Mouse (Mus musculus) forebrain, embryonic 15.5 days (tissue): ENCODE measurements at regions not wholly inside any gene's neighbourhood (a gene's known extent, or its start where the extent isn't known, plus 50 kb on each side); places are given as distances from the start of the nearest gene placed in this dataset.

Experiments
- ATAC-seq: fragments of 200-750 bp; cut with Nextera tagmentation; replicated peaks from 2 replicates; pipeline ENCODE4 v1.8.0; 2017; ENCODE audit warnings: mild to moderate bottlenecking, moderate TSS enrichment, moderate library complexity
- H3K27ac ChIP-seq: fragments of 300-500 bp; sonication (generic); replicated peaks from 2 replicates; pipeline ENCODE4 v1.5.1; 2015; ENCODE audit warnings: mild to moderate bottlenecking, inconsistent platforms
- H3K27me3 ChIP-seq: fragments of 300-500 bp; sonication (generic); 2 replicates; pipeline ENCODE4 v1.6.1; 2015; ENCODE audit warnings: inconsistent platforms
- H3K36me3 ChIP-seq: fragments of 300-500 bp; sonication (generic); 2 replicates; pipeline ENCODE4 v1.6.1; 2015; ENCODE audit warnings: mild to moderate bottlenecking, inconsistent platforms
- H3K4me1 ChIP-seq: fragments of 300-500 bp; sonication (generic); 2 replicates; pipeline ENCODE4 v1.6.1; 2015; ENCODE audit warnings: inconsistent platforms
- H3K4me2 ChIP-seq: fragments of 300-500 bp; sonication (generic); replicated peaks from 2 replicates; pipeline ENCODE4 v1.6.1; 2015; ENCODE audit warnings: mild to moderate bottlenecking, inconsistent platforms
- H3K4me3 ChIP-seq: fragments of 300-500 bp; sonication (generic); 2 replicates; pipeline ENCODE4 v1.5.1; 2015; ENCODE audit warnings: mild to moderate bottlenecking, inconsistent platforms
- H3K9ac ChIP-seq: fragments of 300-500 bp; sonication (generic); replicated peaks from 2 replicates; pipeline ENCODE4 v1.6.1; 2015; ENCODE audit warnings: mild to moderate bottlenecking, inconsistent platforms
- H3K9me3 ChIP-seq: fragments of 300-500 bp; sonication (generic); 2 replicates; pipeline ENCODE4 v1.6.1; 2016; ENCODE audit warnings: inconsistent platforms
- WGBS: fragments of 180-500 bp; shearing (Covaris S2); methylation state at CpG from one replicate; pipeline ENCODE4 v1.1.7; 2015; ENCODE audit warnings: mixed read lengths; 5-methylcytosine and 5-hydroxymethylcytosine counted together

DNA sequence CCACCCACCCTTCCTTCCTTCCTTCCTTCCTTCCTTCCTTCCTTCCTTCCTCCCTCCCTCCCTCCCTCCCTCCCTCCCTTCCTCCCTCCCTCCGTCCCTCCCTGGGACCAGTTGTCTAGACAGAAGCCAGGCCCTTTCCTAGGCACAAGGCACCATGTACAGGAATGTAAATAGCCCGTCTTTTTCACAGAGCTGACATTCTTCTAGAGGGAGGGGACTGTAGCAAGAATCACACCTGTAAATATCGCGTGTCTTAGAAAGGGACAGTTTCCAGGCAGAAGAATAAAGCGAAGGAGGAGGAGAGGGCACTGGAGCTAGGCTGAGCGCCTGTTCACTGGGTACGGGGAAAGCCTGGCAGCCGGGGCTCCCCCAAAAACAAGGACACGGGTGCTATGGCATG, 58.7 kb upstream of the Gm11733 start:
- H3K4me1 ChIP-seq: 0 out of 2 replicates have a peak, but pooled peaks cover 6% of the 10 kb centered on the region
- ATAC-seq: no peak
- no peak overlapping the region for H3K27ac ChIP-seq
- H3K9me3 ChIP-seq: no peaks in the 10 kb centered on the region
- H3K4me2 ChIP-seq: no peak overlapping the region
- H3K27me3 ChIP-seq: no peaks in the 10 kb centered on the region
- H3K9ac ChIP-seq: no peak overlapping the region
- H3K36me3 ChIP-seq: no peaks in the 10 kb centered on the region
- 62% methylated on average over 8 of the region's 9 CpGs for WGBS
- no peak overlapping the region for H3K4me3 ChIP-seq

DNA sequence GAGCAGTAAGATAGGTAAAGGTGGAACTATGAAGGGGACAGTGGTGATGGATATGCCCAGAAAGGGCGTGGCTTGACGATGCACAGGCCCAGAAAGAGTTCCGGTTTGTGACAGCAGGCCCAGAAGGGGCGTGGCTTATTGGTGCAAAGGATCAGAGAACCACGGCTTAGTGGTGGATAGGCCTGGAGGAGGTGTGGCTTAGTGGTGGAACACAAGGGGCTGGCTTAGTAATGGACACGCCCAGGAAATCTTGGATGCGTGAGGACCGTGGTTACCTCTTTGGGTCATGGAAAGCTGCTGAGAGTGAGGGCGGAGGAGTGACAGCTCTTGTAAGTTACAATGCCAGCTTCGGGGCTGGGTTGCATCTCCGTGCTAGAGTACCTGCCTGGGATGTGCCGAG, 58.2 kb upstream of the Gm11733 start:
- Histone ChIP-seq H3K9ac (no peak overlapping the region), H3K27me3 (no peaks in the 10 kb centered on the region), H3K4me2 (no peak overlapping the region), H3K4me3 (no peak overlapping the region), H3K4me1 (0 out of 2 replicates have a peak, but pooled peaks cover 6% of the 10 kb centered on the region), H3K36me3 (no peaks in the 10 kb centered on the region), H3K9me3 (no peaks in the 10 kb centered on the region), H3K27ac (no peak overlapping the region)
- no peak for ATAC-seq
- WGBS: 43% methylated on average over 12 of the region's 12 CpGs

DNA sequence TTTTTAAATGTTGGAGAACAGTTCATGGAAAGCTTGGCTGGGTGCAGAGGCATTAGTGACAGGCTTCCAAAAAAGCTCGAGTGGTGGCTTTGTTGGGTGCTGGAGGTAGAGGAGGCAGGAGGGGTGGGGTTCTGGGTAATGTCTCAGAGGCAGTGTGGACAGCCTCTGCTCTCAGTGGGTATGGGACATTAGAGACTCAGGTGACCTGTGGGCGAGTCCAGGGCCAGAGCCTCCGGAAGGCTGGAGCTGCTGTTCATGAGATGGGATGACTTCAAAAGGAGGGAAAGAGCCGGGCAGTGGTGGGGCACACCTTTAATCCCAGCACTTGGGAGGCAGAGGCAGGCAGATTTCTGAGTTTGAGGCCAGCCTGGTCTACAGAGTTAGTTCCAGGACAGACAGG, 57.5 kb upstream of the Gm11733 start:
- WGBS: 79% methylated on average over 4 of the region's 4 CpGs
- Histone ChIP-seq H3K4me2 (no peak overlapping the region), H3K4me3 (no peak overlapping the region), H3K36me3 (no peaks in the 10 kb centered on the region), H3K4me1 (0 out of 2 replicates have a peak, but pooled peaks cover 6% of the 10 kb centered on the region), H3K27ac (no peak overlapping the region), H3K9me3 (no peaks in the 10 kb centered on the region), H3K9ac (no peak overlapping the region), H3K27me3 (no peaks in the 10 kb centered on the region)
- no peak for ATAC-seq

GRCm38 (mm10) chr11:117427808-117428510, 56.2 kb upstream of the Gm11733 start:
- H3K27me3 ChIP-seq: no peaks in the 10 kb centered on the region

GRCm38 (mm10) chr11:117429326-117429752, 54.8 kb upstream of the Gm11733 start:
- Histone ChIP-seq H3K4me1 (0 out of 2 replicates have a peak, but pooled peaks cover 6% of the 10 kb centered on the region), H3K9ac (no peak overlapping the region), H3K36me3 (no peaks in the 10 kb centered on the region), H3K27me3 (no peaks in the 10 kb centered on the region), H3K27ac (no peak overlapping the region), H3K4me2 (no peak overlapping the region), H3K4me3 (no peak overlapping the region), H3K9me3 (no peaks in the 10 kb centered on the region)
- 62% methylated on average over 10 of the region's 10 CpGs for WGBS
- no peak for ATAC-seq

More at GRCm38 (mm10) chr11:117427808-117428510, 56.2 kb upstream of the Gm11733 start:
- Histone ChIP-seq H3K4me3 (no peak overlapping the region), H3K9me3 (no peaks in the 10 kb centered on the region), H3K4me1 (0 out of 2 replicates have a peak, but pooled peaks cover 6% of the 10 kb centered on the region), H3K9ac (no peak overlapping the region), H3K36me3 (no peaks in the 10 kb centered on the region), H3K4me2 (no peak overlapping the region), H3K27ac (no peak overlapping the region)
- WGBS: 89% methylated on average over 17 of the region's 17 CpGs
- no peak for ATAC-seq

GRCm38 (mm10) chr11:117429894-117430293, 54.3 kb upstream of the Gm11733 start:
- Histone ChIP-seq H3K9ac (no peak overlapping the region), H3K27me3 (no peaks in the 10 kb centered on the region), H3K9me3 (no peaks in the 10 kb centered on the region), H3K4me1 (0 out of 2 replicates have a peak, but pooled peaks cover 6% of the 10 kb centered on the region), H3K36me3 (no peaks in the 10 kb centered on the region), H3K27ac (no peak overlapping the region), H3K4me3 (no peak overlapping the region), H3K4me2 (no peak overlapping the region)
- 49% methylated on average over 8 of the region's 8 CpGs for WGBS
- ATAC-seq: no peak

GRCm38 (mm10) chr11:117434056-117434455, 50.1 kb upstream of the Gm11733 start:
- Histone ChIP-seq H3K4me2 (no peak overlapping the region), H3K4me3 (no peak overlapping the region), H3K9ac (no peak overlapping the region), H3K4me1 (peaks cover 36% of the 10 kb centered on the region), H3K27ac (no peak overlapping the region), H3K9me3 (no peaks in the 10 kb centered on the region), H3K36me3 (no peaks in the 10 kb centered on the region), H3K27me3 (no peaks in the 10 kb centered on the region)
- ATAC-seq: no peak
